Mouse (Mus musculus): ENCODE results near the gene Ggcx. TPM values are rescaled to one million over a fixed set of nuclear protein-coding genes. Genes with fewer than 3 reads are reported as not detected.
A peak's percentile ranks its signal among the peaks of the same experiment; 100 is the strongest.
"Not testable (repeated sequence)": the region's sequence is repeated elsewhere in the genome, so short reads cannot be mapped to it uniquely, and the experiment has no call there.

Ggcx gene
- polyA plus RNA-seq, 1 experiment: 9.3 TPM

DNA sequence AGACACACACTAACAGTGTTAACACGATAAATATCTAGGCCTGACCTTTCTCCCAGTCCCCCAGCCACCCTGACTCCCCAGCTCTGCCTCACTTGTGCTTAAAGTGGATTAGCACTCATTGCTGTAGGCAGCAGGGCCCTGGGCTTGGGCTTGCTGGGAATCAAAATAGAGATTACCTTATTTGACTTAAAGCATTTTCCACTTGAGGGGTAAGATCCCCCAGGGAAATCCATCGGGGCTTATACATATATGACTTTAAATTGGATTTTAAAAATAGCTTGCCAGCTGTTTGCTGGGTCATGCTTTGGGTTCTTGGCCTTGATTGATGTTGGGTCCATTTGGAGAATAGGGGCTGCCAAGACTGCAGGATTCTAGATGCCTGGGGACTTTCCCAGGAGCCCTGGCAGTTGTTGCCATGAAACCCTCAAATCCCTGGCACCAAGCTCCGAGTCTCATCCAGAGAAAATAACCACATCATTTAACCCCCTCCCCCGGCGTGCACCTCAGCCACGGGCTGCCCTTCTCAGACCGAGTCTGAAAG is 40.8 kb downstream of the Ggcx start:
- no peak for DNase-seq (ENCODE audit: low read depth, low spot score)
- WGBS: 64% methylated on average over 7 of the region's 7 CpGs

GRCm38 (mm10) chr6:72456567-72456966 is 42.5 kb downstream of the Ggcx start:
- DNase-seq (ENCODE audit: low read depth, low spot score): no peak
- 91% methylated on average over 4 of the region's 4 CpGs for WGBS

DNA sequence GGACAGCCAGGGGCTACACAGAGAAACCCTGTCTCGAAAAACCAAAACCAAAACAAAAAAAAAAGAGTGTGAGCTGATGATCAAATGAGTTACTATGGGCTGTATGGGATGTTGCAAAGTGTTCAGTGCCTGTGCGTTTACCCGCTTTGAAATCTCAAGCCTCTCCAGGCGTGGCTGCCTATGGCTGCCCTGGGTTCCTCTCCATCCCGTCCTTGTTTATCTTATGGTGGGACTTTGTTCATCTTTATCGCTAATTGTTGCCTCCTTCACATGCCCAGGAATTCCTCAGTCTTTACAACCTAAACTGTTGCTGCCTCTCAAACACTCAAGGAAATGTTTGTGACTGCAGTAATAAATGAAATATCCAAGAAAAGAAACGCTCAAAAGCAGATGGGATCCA is 44.3 kb downstream of the Ggcx start:
- DNase-seq (ENCODE audit: low read depth, low spot score): no peak
- WGBS: 22% methylated on average over 7 of the region's 7 CpGs

DNA sequence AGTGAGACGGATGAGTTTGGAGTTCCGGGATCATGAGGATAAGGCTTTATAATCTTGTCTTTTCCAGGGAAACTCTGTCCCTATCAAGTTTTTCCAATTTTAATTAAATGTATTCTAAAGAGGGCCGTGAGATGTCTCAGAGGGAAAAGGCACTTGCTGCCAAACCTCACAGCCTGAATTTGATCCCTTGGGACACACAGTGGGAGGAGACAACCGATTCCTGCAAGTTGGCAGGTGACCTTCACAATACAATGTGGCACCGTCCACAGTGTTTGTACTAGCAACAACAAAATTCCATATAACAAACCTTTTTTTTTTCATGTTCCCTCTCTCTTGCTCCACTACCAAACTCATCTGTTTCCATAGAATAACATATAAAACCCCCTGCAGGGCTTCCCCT is 44.8 kb downstream of the Ggcx start:
- 7% methylated on average over 5 of the region's 5 CpGs for WGBS
- no peak for DNase-seq (ENCODE audit: low read depth, low spot score)

- 26% methylated on average over 9 of the region's 9 CpGs for WGBS
Measured at GRCm38 (mm10) chr6:72460036-72460801, 46.1 kb downstream of the Ggcx start.

DNA sequence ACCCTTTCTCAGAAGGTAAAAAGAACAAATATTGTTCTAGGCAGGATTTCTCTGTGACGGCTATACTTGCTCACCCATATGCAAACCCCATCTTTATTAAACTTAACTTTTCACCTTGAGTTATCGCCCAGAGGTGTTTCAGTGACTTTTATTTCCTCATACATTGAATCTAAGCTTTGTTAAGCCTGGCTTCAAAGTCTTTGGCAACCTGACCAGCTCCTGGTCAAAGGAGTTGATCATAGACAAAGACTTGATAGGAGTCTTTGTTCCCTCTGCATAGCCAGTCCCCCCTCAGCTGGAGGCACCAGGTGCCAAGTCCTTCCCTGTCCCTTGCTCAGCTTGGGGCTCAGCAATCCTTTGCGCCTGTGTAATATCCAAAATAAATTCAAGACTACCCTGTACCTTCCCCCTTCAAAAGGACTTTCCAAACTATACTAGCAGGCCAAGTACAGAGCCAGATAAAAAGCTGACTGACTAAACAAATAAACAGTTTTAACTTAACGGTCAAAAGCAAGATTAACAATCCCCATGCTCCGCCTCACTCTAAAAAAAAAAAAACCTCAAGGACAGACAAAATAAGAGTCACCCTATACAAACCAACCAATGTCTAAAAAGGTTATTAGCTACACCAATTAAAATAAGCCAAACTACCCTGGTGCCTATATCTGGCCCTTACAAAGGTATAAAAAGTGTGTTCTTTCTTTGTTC is 48.6 kb downstream of the Ggcx start:
- DNase-seq (ENCODE audit: low read depth, low spot score): not testable (repeated sequence)
- 38% methylated on average over 5 of the region's 5 CpGs for WGBS

More at GRCm38 (mm10) chr6:72460036-72460801, 46.1 kb downstream of the Ggcx start:
- DNase-seq (ENCODE audit: low read depth, low spot score): no peak

GRCm38 (mm10) chr6:72465361-72466157 is 51.5 kb downstream of the Ggcx start:
- DNase-seq (ENCODE audit: low read depth, low spot score): peak; percentile 90
- 22% methylated on average over 8 of the region's 8 CpGs for WGBS

DNA sequence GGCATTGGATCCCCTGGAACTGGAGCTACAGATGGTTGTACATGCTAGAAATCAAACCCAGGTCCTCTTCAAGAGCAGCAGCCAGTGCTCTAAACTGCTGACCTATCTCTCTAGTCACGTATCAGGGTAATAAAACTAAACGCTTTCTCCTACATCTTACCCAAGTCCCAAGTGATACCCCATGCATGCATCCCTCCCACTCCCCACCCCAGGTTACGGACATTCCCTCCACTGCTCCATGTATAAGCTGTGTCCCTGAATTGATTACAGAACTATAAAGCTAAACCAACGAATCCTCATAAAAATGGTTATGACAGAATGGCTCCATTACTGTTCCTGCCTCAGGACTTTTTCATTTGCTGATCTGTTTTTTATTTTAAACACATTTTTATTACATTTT is 52.1 kb downstream of the Ggcx start:
- no peak for DNase-seq (ENCODE audit: low read depth, low spot score)
- 33% methylated on average over 4 of the region's 4 CpGs for WGBS

DNA sequence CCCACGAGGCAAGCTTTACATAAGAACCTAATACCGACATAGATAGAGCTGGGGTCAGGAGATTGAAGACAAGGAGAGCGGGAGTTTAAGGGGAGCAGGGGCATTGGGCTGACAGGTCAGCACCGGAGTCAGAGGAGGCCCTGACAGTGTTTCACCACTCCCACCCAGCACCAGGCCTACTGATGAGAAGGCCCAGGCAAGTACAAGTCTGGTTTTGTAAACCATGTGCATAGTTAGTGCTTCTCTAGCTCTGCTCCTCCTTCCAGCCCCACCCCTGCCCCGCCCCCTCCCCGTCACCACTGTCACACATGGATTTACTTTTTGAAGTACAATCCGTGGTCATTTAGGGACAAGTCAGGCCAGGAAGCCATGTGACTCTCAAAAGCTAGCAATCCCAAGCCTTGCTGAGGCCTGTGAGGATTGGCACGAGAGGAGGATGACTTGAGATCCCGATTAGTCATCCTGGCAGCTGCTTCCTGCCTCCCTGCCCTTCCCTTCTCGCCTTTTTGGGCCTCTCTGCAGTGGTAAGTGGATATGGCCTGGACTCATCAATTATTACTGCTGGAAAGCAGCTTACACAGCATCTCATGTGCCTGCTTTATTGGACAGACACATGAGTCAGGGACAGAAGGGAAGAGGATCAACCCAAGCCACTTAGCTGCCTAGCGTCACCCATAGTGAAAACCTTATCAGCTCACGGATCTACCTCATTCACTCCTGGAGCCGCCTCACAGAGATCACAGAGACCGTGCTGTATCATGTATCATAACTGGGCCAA is 59.3 kb downstream of the Ggcx start:
- DNase-seq (ENCODE audit: low read depth, low spot score): no peak
- 34% methylated on average over 14 of the region's 14 CpGs for WGBS

GRCm38 (mm10) chr6:72475221-72475985 is 61.3 kb downstream of the Ggcx start:
- WGBS: 68% methylated on average over 4 of the region's 4 CpGs
- no peak for DNase-seq (ENCODE audit: low read depth, low spot score)

DNA sequence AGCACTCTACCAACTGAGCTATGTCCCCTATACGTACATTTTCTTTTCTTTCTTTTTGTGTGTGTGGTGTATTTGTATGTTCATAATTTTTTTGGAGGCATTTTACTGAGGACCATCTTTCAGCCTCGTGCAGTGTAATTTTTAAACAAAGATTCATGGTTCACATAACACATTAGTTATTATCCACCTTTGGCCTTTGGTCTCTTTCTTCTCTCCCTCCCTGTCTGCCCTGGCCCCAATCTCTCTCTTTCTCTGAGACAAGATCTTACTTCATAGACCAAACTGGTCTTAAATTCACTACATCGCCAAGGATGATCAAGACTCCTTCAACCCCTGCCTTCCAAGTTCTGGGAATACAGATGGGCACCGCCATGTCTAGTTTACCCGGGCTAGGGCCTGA is 62.7 kb downstream of the Ggcx start:
- no peak for DNase-seq (ENCODE audit: low read depth, low spot score)
- 94% methylated on average over 5 of the region's 5 CpGs for WGBS

- no peak for DNase-seq (ENCODE audit: low read depth, low spot score)
- 80% methylated on average over 3 of the region's 3 CpGs for WGBS
Measured at GRCm38 (mm10) chr6:72477621-72478020, 63.5 kb downstream of the Ggcx start.

GRCm38 (mm10) chr6:72478691-72479090 is 64.6 kb downstream of the Ggcx start:
- DNase-seq (ENCODE audit: low read depth, low spot score): not testable (repeated sequence)
- WGBS: 86% methylated on average over 3 of the region's 3 CpGs

DNA sequence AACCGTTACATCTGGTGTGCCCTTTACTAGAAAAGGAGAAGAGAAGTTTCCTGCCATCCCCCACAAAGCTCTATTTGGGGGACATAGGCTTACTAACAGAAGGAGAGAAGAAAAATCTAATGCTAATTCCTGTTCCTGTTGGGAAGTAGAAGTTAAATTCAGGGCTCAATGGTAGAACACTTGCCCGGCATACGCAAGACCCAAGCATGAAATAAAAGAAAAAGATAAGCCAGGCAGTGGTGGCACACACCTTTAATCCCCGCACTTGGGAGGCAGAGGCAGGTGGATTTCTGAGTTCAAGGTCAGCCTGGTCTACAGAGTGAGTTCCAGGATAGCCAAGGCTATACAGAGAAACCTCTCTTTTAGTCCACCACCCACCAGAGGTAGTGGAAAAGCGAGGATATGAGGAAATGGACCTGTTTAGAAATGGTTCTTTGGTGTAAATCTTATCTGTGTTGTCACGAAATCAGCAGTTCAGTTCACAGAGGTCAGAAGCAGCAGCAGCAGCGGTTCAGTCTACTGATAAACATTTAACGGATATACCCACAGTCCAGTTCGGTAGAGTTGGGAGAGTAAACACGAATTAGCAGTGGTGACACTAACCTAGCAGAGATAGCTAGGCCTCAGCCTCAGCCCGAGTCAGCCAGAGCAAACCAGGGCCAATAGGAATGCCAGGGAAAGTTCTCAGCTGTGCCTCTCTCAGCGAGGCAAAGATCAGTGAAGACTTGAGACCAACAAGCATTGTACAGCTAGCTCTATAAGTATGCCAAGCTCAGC is 65.7 kb downstream of the Ggcx start:
- WGBS: 58% methylated on average over 12 of the region's 12 CpGs
- DNase-seq (ENCODE audit: low read depth, low spot score): no peak

DNA sequence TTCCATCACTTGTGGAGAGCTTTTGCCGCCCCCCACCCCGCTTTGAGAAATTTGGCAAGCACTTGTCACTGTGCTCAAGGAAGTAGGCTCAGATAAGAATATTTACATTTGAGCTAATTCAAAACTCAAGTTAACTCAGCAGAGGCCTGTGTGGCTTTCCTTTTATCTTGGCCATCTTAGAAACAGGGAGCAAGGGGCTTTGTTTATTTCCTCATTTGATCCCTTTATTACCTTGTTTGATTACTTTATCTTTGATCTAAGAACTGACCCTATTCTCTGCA is 66.3 kb downstream of the Ggcx start:
- 28% methylated on average over 2 of the region's 2 CpGs for WGBS
- DNase-seq (ENCODE audit: low read depth, low spot score): no peak

Data from large intestine, adult 2 months (tissue).